Mouse (Mus musculus): ENCODE results near the gene Hspb9. TPM values are rescaled to one million over a fixed set of nuclear protein-coding genes. Genes with fewer than 3 reads are reported as not detected.

Gene Hspb9
- polyA plus RNA-seq, 1 experiment from 2014 or later = 0.24 TPM

DNA sequence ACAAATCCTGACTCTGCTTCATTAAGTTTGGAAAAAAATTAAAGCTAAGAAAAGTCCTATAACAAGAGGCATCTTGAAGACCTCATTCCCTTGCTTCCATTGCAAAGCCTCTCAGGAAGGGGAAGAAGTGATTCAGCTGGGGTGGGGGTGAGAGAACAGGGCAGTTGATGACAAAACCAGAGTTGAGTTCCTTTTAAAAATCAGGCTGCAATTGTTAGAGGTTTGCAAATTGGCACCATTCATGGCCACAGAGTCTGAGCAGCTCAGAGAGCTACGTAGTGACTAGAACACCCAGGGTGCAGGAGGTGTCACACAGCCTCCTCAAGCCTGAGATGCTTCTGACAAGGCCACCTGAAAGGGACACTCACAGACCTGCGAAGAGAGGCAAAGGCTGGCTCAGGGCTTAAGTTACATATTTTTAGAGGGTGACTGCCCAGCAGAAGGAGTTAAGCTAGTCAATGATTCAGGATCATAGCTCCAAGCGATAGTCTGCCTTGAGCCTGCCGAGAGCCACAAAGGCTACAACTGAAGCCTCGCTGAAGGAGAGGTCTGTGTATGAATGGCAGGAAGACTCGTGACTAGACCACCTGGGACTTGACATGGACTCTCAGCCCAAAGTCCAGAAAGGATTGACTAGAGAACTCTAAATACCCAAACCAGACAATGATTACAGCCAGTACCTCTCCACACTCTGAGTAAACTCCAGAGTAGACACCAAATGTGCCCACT lies 17.0 kb downstream of the Hspb9 start:
- 80% methylated on average over 6 of the region's 6 CpGs for WGBS
- H3K9ac ChIP-seq (ENCODE audit: low read length) = no peak overlapping the region
- no peak overlapping the region for H3K4me3 ChIP-seq (ENCODE audit: low read length)
- no peak overlapping the region for H3K4me2 ChIP-seq (ENCODE audit: low read depth, low read length)
- no peak overlapping the region for H3K27ac ChIP-seq (ENCODE audit: low read length)
- ATAC-seq (replicated peaks; ENCODE audit: extremely low read depth, insufficient read depth, low FRiP score) = no peak; the same call in 1 of the 2 replicates
- H3K27me3 ChIP-seq (ENCODE audit: control insufficient read depth, insufficient read depth, low read length) = no peaks in the 10 kb centered on the region
- no peaks in the 10 kb centered on the region for H3K9me3 ChIP-seq (replicated peaks; ENCODE audit: control insufficient read depth, low read length)
- H3K4me1 ChIP-seq (ENCODE audit: control insufficient read depth, insufficient read depth, low read length) = peaks cover 5% of the 10 kb centered on the region
- no peaks in the 10 kb centered on the region for H3K36me3 ChIP-seq (ENCODE audit: control insufficient read depth, insufficient read depth)

DNA sequence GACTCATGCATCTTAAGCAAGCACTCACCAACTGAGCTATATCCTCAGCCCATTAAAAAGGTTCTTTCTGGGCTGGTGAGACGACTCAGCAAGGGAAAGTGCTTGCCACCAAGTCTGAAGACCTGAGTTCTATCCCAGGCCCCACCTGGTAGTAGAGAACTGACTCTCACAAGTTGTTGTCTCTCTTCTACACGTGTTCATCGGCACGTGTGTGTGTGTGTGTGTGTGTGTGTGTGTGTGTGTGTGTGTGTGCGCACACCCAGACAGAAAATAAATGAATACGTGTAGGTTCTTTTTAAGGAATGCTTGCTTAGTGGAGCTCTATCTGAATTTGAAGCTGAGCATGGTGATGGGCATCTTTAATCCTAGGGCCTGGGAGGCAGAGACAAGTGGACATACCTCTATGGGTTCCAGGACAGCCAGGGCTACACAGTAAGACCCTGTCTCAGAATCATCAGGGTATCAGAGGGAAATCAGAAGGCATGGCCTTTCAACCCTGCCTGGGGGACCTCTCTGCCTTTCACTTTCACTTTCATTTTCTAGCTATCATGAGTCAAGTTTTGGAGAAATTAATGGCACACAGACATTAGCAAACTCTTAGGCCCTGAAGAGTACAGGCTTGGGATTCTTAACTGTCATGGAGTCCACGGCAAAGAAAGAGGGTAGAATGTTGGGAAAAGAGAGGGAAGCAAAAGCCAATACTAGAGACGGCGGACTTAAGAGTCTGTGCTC lies 21.6 kb downstream of the Hspb9 start:
- Histone ChIP-seq H3K4me2 (ENCODE audit: low read depth, low read length) (peak overlapping the region; percentile 88), H3K27me3 (ENCODE audit: control insufficient read depth, insufficient read depth, low read length) (no peaks in the 10 kb centered on the region), H3K9ac (ENCODE audit: low read length) (peak overlapping the region; percentile 53), H3K9me3 (replicated peaks; ENCODE audit: control insufficient read depth, low read length) (no peaks in the 10 kb centered on the region), H3K4me3 (ENCODE audit: low read length) (peak overlapping the region; percentile 35), H3K4me1 (ENCODE audit: control insufficient read depth, insufficient read depth, low read length) (peaks cover 21% of the 10 kb centered on the region), H3K36me3 (ENCODE audit: control insufficient read depth, insufficient read depth) (no peaks in the 10 kb centered on the region), H3K27ac (ENCODE audit: low read length) (peak overlapping the region; percentile 39; the same call in 1 of the 2 replicates)
- 84% methylated on average over 9 of the region's 9 CpGs for WGBS
- no peak for ATAC-seq (replicated peaks; ENCODE audit: extremely low read depth, insufficient read depth, low FRiP score)

DNA sequence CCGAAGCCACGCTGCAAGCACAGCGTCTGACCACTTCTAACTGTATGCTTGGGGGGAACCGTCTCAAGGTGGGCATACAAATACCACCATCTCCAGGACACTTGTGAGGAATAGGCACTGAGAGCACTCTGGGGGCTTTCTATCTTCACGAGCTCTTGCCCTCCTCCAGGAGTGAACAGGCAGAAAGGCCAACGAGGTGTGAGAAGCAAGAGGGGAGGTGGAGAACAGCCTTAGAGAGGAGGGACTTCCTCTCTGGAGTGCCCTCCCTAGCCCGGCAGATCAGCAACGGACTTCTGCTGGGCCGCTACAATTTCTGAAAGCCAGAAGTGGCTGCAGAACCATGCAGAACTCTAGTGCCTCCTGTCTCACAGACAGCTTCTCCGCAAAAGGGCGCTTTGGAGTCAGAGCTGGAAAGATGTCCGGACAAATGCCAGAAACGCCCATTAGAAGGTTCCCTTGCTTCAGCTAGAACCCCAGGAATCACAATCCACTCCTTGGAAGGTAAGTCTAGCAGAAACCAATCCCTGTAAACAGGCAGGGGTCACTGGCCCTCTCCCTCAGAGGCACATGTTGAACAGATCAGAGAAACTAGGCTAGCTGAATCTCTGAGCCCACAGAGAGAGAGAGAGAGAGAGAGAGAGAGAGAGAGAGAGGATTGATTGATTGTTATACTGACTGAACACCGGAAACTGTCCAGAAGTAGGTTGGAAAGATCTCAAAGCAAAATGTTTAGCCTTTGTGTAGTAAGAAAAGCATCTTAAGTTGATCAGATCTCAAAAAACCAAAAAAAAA lies 22.5 kb downstream of the Hspb9 start:
- Histone ChIP-seq H3K9ac (ENCODE audit: low read length) (peak overlapping the region; percentile 53), H3K4me2 (ENCODE audit: low read depth, low read length) (peak overlapping the region; percentile 88), H3K36me3 (ENCODE audit: control insufficient read depth, insufficient read depth) (no peaks in the 10 kb centered on the region), H3K27me3 (ENCODE audit: control insufficient read depth, insufficient read depth, low read length) (no peaks in the 10 kb centered on the region), H3K9me3 (replicated peaks; ENCODE audit: control insufficient read depth, low read length) (no peaks in the 10 kb centered on the region), H3K4me3 (ENCODE audit: low read length) (peak overlapping the region; percentile 35), H3K27ac (ENCODE audit: low read length) (peak overlapping the region; percentile 39; the same call in 1 of the 2 replicates), H3K4me1 (ENCODE audit: control insufficient read depth, insufficient read depth, low read length) (peaks cover 21% of the 10 kb centered on the region)
- 59% methylated on average over 14 of the region's 14 CpGs for WGBS
- ATAC-seq (replicated peaks; ENCODE audit: extremely low read depth, insufficient read depth, low FRiP score) = no peak

DNA sequence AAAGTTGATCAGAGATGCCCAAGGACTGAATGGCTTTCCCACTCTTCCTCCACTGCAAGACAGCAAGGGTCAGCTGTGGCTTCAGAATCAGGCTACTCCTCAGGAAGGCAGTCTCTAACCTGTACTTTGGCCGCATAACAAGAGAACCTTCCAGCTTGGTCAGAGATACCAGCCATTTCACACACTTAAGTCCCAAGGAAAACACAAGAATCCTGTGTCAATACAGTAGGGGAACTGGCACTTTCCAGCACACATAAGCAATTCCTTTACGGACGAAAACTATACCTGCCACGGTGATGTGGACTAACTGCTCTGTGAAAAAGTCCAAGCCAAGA lies 23.1 kb downstream of the Hspb9 start:
- Histone ChIP-seq H3K4me2 (ENCODE audit: low read depth, low read length) (peak overlapping the region; percentile 88), H3K4me1 (ENCODE audit: control insufficient read depth, insufficient read depth, low read length) (peaks cover 21% of the 10 kb centered on the region), H3K9me3 (replicated peaks; ENCODE audit: control insufficient read depth, low read length) (no peaks in the 10 kb centered on the region), H3K36me3 (ENCODE audit: control insufficient read depth, insufficient read depth) (no peaks in the 10 kb centered on the region), H3K4me3 (ENCODE audit: low read length) (peak overlapping the region; percentile 99), H3K27ac (ENCODE audit: low read length) (no peak overlapping the region), H3K27me3 (ENCODE audit: control insufficient read depth, insufficient read depth, low read length) (no peaks in the 10 kb centered on the region), H3K9ac (ENCODE audit: low read length) (peak overlapping the region; percentile 99; the same call in 1 of the 2 replicates)
- ATAC-seq (replicated peaks; ENCODE audit: extremely low read depth, insufficient read depth, low FRiP score) = no peak
- WGBS = 61% methylated on average over 4 of the region's 4 CpGs

DNA sequence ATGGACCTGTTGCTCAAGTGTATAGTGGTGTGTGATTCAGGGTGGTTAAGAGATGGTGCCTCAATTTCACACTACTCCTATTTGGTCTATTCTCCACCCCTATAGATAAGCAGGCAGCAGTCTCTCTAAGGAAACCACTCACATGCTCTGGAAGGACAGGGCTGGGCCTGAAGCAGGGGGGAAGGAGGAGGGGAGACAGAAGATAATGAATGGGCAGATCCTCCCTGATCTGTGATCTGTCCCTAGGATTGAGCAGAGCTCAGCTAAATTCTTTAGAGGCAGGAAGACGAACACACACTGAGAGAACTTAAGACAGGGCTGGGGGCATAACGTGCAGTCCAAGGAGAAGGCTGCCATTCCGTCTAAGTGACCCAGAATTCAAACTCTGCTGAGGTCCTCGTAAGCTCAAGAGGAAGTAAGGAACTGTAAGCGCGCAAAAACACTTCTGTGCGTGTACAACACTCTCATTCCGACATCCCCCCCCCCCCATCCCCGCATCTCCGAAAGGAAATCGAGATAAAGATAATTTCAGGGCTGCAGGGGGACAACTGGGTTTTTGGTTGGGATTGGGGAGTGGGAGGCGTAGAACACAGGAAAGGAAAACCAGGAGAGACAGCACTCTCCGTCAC lies 23.6 kb downstream of the Hspb9 start:
- under 1% methylated on average over 13 of the region's 13 CpGs for WGBS
- peak overlapping the region; percentile 88 for H3K4me2 ChIP-seq (ENCODE audit: low read depth, low read length)
- no peaks in the 10 kb centered on the region for H3K27me3 ChIP-seq (ENCODE audit: control insufficient read depth, insufficient read depth, low read length)
- H3K9me3 ChIP-seq (replicated peaks; ENCODE audit: control insufficient read depth, low read length) = no peaks in the 10 kb centered on the region
- H3K4me3 ChIP-seq (ENCODE audit: low read length) = peak overlapping the region; percentile 99
- H3K27ac ChIP-seq (ENCODE audit: low read length) = peak overlapping the region; percentile 74
- H3K4me1 ChIP-seq (ENCODE audit: control insufficient read depth, insufficient read depth, low read length) = peaks cover 21% of the 10 kb centered on the region
- H3K9ac ChIP-seq (ENCODE audit: low read length) = peak overlapping the region; percentile 99
- H3K36me3 ChIP-seq (ENCODE audit: control insufficient read depth, insufficient read depth) = no peaks in the 10 kb centered on the region
- ATAC-seq (replicated peaks; ENCODE audit: extremely low read depth, insufficient read depth, low FRiP score) = no peak

DNA sequence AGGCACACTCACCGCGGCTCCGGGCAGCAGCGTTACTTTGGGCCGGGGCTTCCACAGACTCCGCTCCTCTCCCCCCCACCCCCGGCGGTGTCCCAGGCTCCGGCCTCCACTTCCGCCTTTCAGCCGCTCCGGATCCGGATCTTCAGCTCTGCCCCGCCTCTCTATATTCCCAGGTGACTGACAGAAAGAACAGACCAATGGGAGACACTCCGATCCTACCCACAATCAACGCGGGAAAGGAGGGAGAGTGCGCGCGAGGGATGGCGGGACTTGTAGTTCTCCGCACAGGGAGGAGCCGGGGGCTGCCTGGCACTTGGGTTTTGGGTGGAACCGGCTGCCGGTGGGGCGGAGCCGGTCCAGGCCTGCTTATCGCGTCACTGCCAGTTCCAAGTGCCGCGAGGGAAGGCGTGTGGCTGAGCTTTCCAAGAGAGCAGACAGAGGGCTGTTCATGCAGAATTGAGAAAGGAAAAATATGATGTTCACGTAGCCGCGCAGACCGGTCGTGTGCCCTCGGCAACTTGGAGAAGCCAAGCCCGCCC lies 24.5 kb downstream of the Hspb9 start, which contains the start of gene Rab5c:
Gene Rab5c (minus strand): TSS at position 150 of the 539 bp plus-strand sequence.
- Histone ChIP-seq H3K27me3 (ENCODE audit: control insufficient read depth, insufficient read depth, low read length) (no peaks in the 10 kb centered on the region), H3K9me3 (replicated peaks; ENCODE audit: control insufficient read depth, low read length) (no peaks in the 10 kb centered on the region), H3K9ac (ENCODE audit: low read length) (peak within 1 kb of the TSS; percentile 99), H3K36me3 (ENCODE audit: control insufficient read depth, insufficient read depth) (no peaks in the 10 kb centered on the region), H3K4me1 (ENCODE audit: control insufficient read depth, insufficient read depth, low read length) (peaks cover 21% of the 10 kb centered on the region), H3K27ac (ENCODE audit: low read length) (peak within 1 kb of the TSS; percentile 77), H3K4me3 (ENCODE audit: low read length) (peak within 1 kb of the TSS; percentile 99), H3K4me2 (ENCODE audit: low read depth, low read length) (peak within 1 kb of the TSS; percentile 89)
- WGBS = under 1% methylated on average over 39 of the region's 39 CpGs
- ATAC-seq (replicated peaks; ENCODE audit: extremely low read depth, insufficient read depth, low FRiP score) = peak; percentile 100

DNA sequence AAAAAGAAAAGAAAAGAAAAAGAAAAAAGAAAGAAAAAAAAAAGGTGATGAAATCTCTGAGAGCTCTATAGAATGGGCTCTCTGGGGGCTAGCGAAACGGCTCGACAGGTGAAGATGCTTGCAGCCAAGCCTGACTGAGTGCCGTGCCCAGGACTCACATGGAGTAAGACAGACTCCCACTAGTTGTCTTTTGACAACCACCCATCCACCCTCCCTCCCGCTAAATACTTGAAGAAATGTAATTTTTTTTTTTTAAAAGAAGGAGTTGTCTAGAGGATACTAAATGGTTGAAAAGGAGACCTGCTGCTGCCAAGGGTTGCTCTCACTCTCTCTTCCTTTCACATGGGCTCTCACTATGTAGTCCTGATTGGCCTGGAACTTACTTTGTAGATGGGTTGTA lies 25.1 kb downstream of the Hspb9 start:
- Histone ChIP-seq H3K27ac (ENCODE audit: low read length) (peak overlapping the region; percentile 77; the same call in 1 of the 2 replicates), H3K9me3 (replicated peaks; ENCODE audit: control insufficient read depth, low read length) (no peaks in the 10 kb centered on the region), H3K4me1 (ENCODE audit: control insufficient read depth, insufficient read depth, low read length) (peaks cover 21% of the 10 kb centered on the region), H3K27me3 (ENCODE audit: control insufficient read depth, insufficient read depth, low read length) (no peaks in the 10 kb centered on the region), H3K36me3 (ENCODE audit: control insufficient read depth, insufficient read depth) (no peaks in the 10 kb centered on the region), H3K4me2 (ENCODE audit: low read depth, low read length) (peak overlapping the region; percentile 89), H3K9ac (ENCODE audit: low read length) (peak overlapping the region; percentile 75), H3K4me3 (ENCODE audit: low read length) (peak overlapping the region; percentile 99)
- no peak for ATAC-seq (replicated peaks; ENCODE audit: extremely low read depth, insufficient read depth, low FRiP score)
- 19% methylated on average over 5 of the region's 5 CpGs for WGBS

DNA sequence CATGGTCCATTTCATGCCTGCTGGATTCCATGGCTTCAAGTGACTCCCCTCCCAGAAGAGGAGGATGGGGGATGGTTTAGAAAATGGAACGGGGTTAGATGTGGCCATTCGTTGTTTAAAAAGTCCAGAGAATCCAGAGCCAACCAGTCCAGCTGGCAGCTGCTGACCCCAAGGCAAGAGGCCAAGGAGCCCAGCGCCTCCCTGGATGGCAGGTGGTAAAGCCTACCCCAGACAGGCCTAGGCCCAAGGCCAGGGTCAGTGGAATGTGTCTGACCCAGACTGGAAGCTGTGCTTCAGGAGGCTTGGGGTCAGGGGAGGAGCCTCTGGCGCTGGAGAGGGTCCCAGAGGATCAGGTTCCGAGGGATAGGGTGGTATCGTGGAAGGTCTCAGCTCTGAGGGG lies 27.7 kb downstream of the Hspb9 start:
- Histone ChIP-seq H3K9me3 (replicated peaks; ENCODE audit: control insufficient read depth, low read length) (no peaks in the 10 kb centered on the region), H3K4me3 (ENCODE audit: low read length) (no peak overlapping the region), H3K27ac (ENCODE audit: low read length) (no peak overlapping the region), H3K27me3 (ENCODE audit: control insufficient read depth, insufficient read depth, low read length) (no peaks in the 10 kb centered on the region), H3K4me2 (ENCODE audit: low read depth, low read length) (no peak overlapping the region), H3K36me3 (ENCODE audit: control insufficient read depth, insufficient read depth) (no peaks in the 10 kb centered on the region), H3K9ac (ENCODE audit: low read length) (no peak overlapping the region), H3K4me1 (ENCODE audit: control insufficient read depth, insufficient read depth, low read length) (peaks cover 11% of the 10 kb centered on the region)
- 67% methylated on average over 6 of the region's 6 CpGs for WGBS
- ATAC-seq (replicated peaks; ENCODE audit: extremely low read depth, insufficient read depth, low FRiP score) = no peak

All from heart, embryonic 16.5 days (tissue).